8 mouse cellular contexts compared by ENCODE assay signal in genomic region chr7:116033371-116034241, GRCm38 (mm10). TPM values are rescaled to one million over a fixed set of nuclear protein-coding genes. Genes with fewer than 3 reads are reported as not detected.
DNase-seq lines count a peak whose midpoint lies in the region; ATAC-seq and TF ChIP-seq lines count a peak whose summit lies in the region.

No protein-coding gene starts in this region.

- H3K4me3 ChIP-seq in forebrain, embryonic 11.5 days (ENCODE audit: low read depth, low read length), result peak overlapping the region; percentile 55
- peak overlapping the region; percentile 71 for H3K4me3 ChIP-seq in heart, embryonic 15.5 days
- peak overlapping the region; percentile 63 for H3K4me3 ChIP-seq in kidney, embryonic 16.5 days (ENCODE audit: low read length)
- peak overlapping the region; percentile 56 for H3K4me3 ChIP-seq in lung, embryonic 14.5 days (ENCODE audit: low read depth, low read length)

- no peaks in the 10 kb centered on the region for H3K9me3 ChIP-seq in forebrain, embryonic 11.5 days (ENCODE audit: control insufficient read depth, low read length)
- no peaks in the 10 kb centered on the region for H3K9me3 ChIP-seq in heart, embryonic 15.5 days (replicated peaks)
- no peaks in the 10 kb centered on the region for H3K9me3 ChIP-seq in kidney, embryonic 16.5 days (ENCODE audit: low read length)
- no peaks in the 10 kb centered on the region for H3K9me3 ChIP-seq in lung, embryonic 14.5 days (ENCODE audit: low read depth, low read length)

- H3K4me1 ChIP-seq in forebrain, embryonic 11.5 days (replicated peaks; ENCODE audit: control insufficient read depth, insufficient read depth, low read length), result peaks cover 21% of the 10 kb centered on the region
- peaks cover 12% of the 10 kb centered on the region for H3K4me1 ChIP-seq in heart, embryonic 15.5 days (replicated peaks)
- peaks cover 23% of the 10 kb centered on the region for H3K4me1 ChIP-seq in kidney, embryonic 16.5 days (ENCODE audit: insufficient read depth, low read length)
- 0 out of 2 replicates have a peak, but pooled peaks cover 7% of the 10 kb centered on the region for H3K4me1 ChIP-seq in lung, embryonic 14.5 days (ENCODE audit: insufficient read depth)

- peaks cover 3% of the 10 kb centered on the region; the same call in 1 of the 2 replicates for H3K27me3 ChIP-seq in forebrain, embryonic 11.5 days (ENCODE audit: control insufficient read depth, insufficient read depth, low read length)
- H3K27me3 ChIP-seq in heart, embryonic 15.5 days, result peaks cover 21% of the 10 kb centered on the region
- H3K27me3 ChIP-seq in kidney, embryonic 16.5 days (ENCODE audit: insufficient read depth, low read length), result peaks cover 56% of the 10 kb centered on the region
- H3K27me3 ChIP-seq in lung, embryonic 14.5 days (ENCODE audit: insufficient read depth, low read length), result peaks cover 30% of the 10 kb centered on the region

- H3K27ac ChIP-seq in forebrain, embryonic 11.5 days (ENCODE audit: low read depth, low read length), result peak overlapping the region; percentile 86
- H3K27ac ChIP-seq in heart, embryonic 15.5 days, result peak overlapping the region; percentile 96
- H3K27ac ChIP-seq in kidney, embryonic 16.5 days (ENCODE audit: low read length), result peak overlapping the region; percentile 13
- H3K27ac ChIP-seq in lung, embryonic 14.5 days (ENCODE audit: low read depth), result peak overlapping the region; percentile 86

- H3K4me2 ChIP-seq in forebrain, embryonic 11.5 days (ENCODE audit: low read depth, low read length, severe bottlenecking), result peak overlapping the region; percentile 83
- H3K4me2 ChIP-seq in heart, embryonic 15.5 days, result peak overlapping the region; percentile 94
- peak overlapping the region; percentile 92 for H3K4me2 ChIP-seq in kidney, embryonic 16.5 days (replicated peaks; ENCODE audit: low read depth, low read length)
- peak overlapping the region; percentile 98 for H3K4me2 ChIP-seq in lung, embryonic 14.5 days

- peak overlapping the region; percentile 78 for H3K9ac ChIP-seq in forebrain, embryonic 11.5 days (ENCODE audit: low read length)
- H3K9ac ChIP-seq in heart, embryonic 15.5 days, result peak overlapping the region; percentile 76
- H3K9ac ChIP-seq in kidney, embryonic 16.5 days (replicated peaks; ENCODE audit: low read length), result peak overlapping the region; percentile 53
- peak overlapping the region; percentile 59 for H3K9ac ChIP-seq in lung, embryonic 14.5 days

- peak; percentile 21 for ATAC-seq in CD4-positive, CD25-positive, alpha-beta regulatory T cell, adult 4 months
- peak; percentile 54 for ATAC-seq in forebrain, embryonic 11.5 days (replicated peaks; ENCODE audit: low FRiP score)
- peak; percentile 42 for ATAC-seq in heart, embryonic 15.5 days (replicated peaks; ENCODE audit: insufficient number of reproducible peaks, insufficient read depth, low FRiP score, low read depth)
- ATAC-seq in kidney, embryonic 16.5 days (ENCODE audit: low FRiP score, low TSS enrichment), result peak; percentile 62
- ATAC-seq in lung, embryonic 14.5 days (ENCODE audit: insufficient read depth), result peak; percentile 45
- no peak for ATAC-seq in monocyte, adult 5-6 weeks (replicated peaks; ENCODE audit: insufficient number of reproducible peaks, low FRiP score, low TSS enrichment, poor library complexity, severe bottlenecking)

- WGBS in forebrain, embryonic 11.5 days, result under 1% methylated on average over 54 of the region's 54 CpGs
- under 1% methylated on average over 52 of the region's 54 CpGs for WGBS in heart, embryonic 15.5 days
- WGBS in kidney, embryonic 16.5 days, result under 1% methylated on average over 54 of the region's 54 CpGs
- 0% methylated on average over 54 of the region's 54 CpGs for WGBS in lung, embryonic 14.5 days

- peak; percentile 64 for DNase-seq in adrenal gland, postnatal 25 days
- peak; percentile 89 for DNase-seq in forebrain, embryonic 11.5 days (ENCODE audit: low spot score)
- DNase-seq in lung, embryonic 14.5 days, result peak; percentile 68
- DNase-seq in retina, postnatal 1 day, result peak; percentile 64

- no peaks in the 10 kb centered on the region for H3K36me3 ChIP-seq in forebrain, embryonic 11.5 days (ENCODE audit: control insufficient read depth, insufficient read depth, low read length)
- H3K36me3 ChIP-seq in heart, embryonic 15.5 days, result no peaks in the 10 kb centered on the region
- no peaks in the 10 kb centered on the region for H3K36me3 ChIP-seq in kidney, embryonic 16.5 days (ENCODE audit: insufficient read depth, low read length)
- H3K36me3 ChIP-seq in lung, embryonic 14.5 days (ENCODE audit: insufficient read depth), result no peaks in the 10 kb centered on the region

- TF ChIP-seq CTCF in lung, embryonic 14.5 days (IDR thresholded peaks at IDR 0.05; ENCODE audit: low read depth), result no peak; the same call in 1 of the 2 replicates

RNA-seq across cellular contexts. Expression of gene Sox6, which starts 5.0 kb away (rescaled TPM):
- polyA plus RNA-seq in CD4-positive, CD25-positive, alpha-beta regulatory T cell, adult 4 months (2017; shearing (Covaris generic)), result not detected
- 10.9 and 16.0 TPM in 2 replicates for total RNA-seq in adrenal gland, postnatal 25 days (2021)
- polyA plus RNA-seq in forebrain, embryonic 11.5 days (2014; fragmentation: Nextera tagmentation; extraction: Ambion mirVana), result 127 and 154 TPM in 2 replicates
- polyA plus RNA-seq in heart, embryonic 15.5 days (2015; fragmentation: Nextera tagmentation; extraction: Ambion mirVana), result 28.4 and 31.1 TPM in 2 replicates
- polyA plus RNA-seq in kidney, embryonic 16.5 days (2015; fragmentation: Nextera tagmentation; extraction: Ambion mirVana), result 18.6 and 18.9 TPM in 2 replicates
- polyA plus RNA-seq in lung, embryonic 14.5 days (2014; fragmentation: Nextera tagmentation; extraction: Ambion mirVana), result 19.1 and 22.0 TPM in 2 replicates
- 0.29 to 2.1 TPM in 2 of 3 replicates, not detected in the other for total RNA-seq in monocyte, adult 5-6 weeks (2017)

RNA-seq across cellular contexts. Expression of gene 1110004F10Rik, which starts 5.6 kb away (rescaled TPM):
- polyA plus RNA-seq in CD4-positive, CD25-positive, alpha-beta regulatory T cell, adult 4 months (2017; shearing (Covaris generic)), result 100 to 1,000 TPM; 212 to 215 TPM
- total RNA-seq in adrenal gland, postnatal 25 days (2021), result 109 and 115 TPM in 2 replicates
- 358 and 366 TPM in 2 replicates for polyA plus RNA-seq in forebrain, embryonic 11.5 days (2014; fragmentation: Nextera tagmentation; extraction: Ambion mirVana)
- polyA plus RNA-seq in heart, embryonic 15.5 days (2015; fragmentation: Nextera tagmentation; extraction: Ambion mirVana), result 156 and 163 TPM in 2 replicates
- 266 and 275 TPM in 2 replicates for polyA plus RNA-seq in kidney, embryonic 16.5 days (2015; fragmentation: Nextera tagmentation; extraction: Ambion mirVana)
- 275 and 286 TPM in 2 replicates for polyA plus RNA-seq in lung, embryonic 14.5 days (2014; fragmentation: Nextera tagmentation; extraction: Ambion mirVana)
- 163 to 218 TPM (median 176 TPM) in 3 replicates for total RNA-seq in monocyte, adult 5-6 weeks (2017)

RNA-seq across cellular contexts. Expression of gene Gm4353, which starts 50.8 kb away (rescaled TPM):
- 1 to 10 TPM in 1 of 2 experiments, under 1 TPM in 1; 0.87 to 1.9 TPM for polyA plus RNA-seq in CD4-positive, CD25-positive, alpha-beta regulatory T cell, adult 4 months (2017; shearing (Covaris generic))
- total RNA-seq in adrenal gland, postnatal 25 days (2021), result 3.9 and 4.2 TPM in 2 replicates
- polyA plus RNA-seq in forebrain, embryonic 11.5 days (2014; fragmentation: Nextera tagmentation; extraction: Ambion mirVana), result 0.56 and 0.91 TPM in 2 replicates
- 0.46 and 0.48 TPM in 2 replicates for polyA plus RNA-seq in heart, embryonic 15.5 days (2015; fragmentation: Nextera tagmentation; extraction: Ambion mirVana)
- polyA plus RNA-seq in kidney, embryonic 16.5 days (2015; fragmentation: Nextera tagmentation; extraction: Ambion mirVana), result 1.1 and 2.7 TPM in 2 replicates
- 1.1 and 1.5 TPM in 2 replicates for polyA plus RNA-seq in lung, embryonic 14.5 days (2014; fragmentation: Nextera tagmentation; extraction: Ambion mirVana)
- total RNA-seq in monocyte, adult 5-6 weeks (2017), result 0.67 to 1.2 TPM (median 0.75 TPM) in 3 replicates

Comparison
In these comparisons a context has a peak if more than half of its experiments do, and no peak if none do; other contexts are left out.
1. H3K27ac ChIP-seq: peak in every context shown above with its lines; median percentile 96 in heart, embryonic 15.5 days; 86 in forebrain, embryonic 11.5 days; 86 in lung, embryonic 14.5 days; 13 in kidney, embryonic 16.5 days.
2. RNA of gene Sox6, which starts 5.0 kb away (polyA plus RNA-seq): 127 to 154 TPM in forebrain, embryonic 11.5 days, 28.4 to 31.1 TPM in heart, embryonic 15.5 days, 19.1 to 22.0 TPM in lung, embryonic 14.5 days and 18.6 to 18.9 TPM in kidney, embryonic 16.5 days; not detected in CD4-positive, CD25-positive, alpha-beta regulatory T cell, adult 4 months; every median in the first group is over 10 times any median in the second.
3. Peak in every context shown above with its lines, with median percentiles within 50 percentile points of each other: DNase-seq, H3K4me2 ChIP-seq, H3K4me3 ChIP-seq and H3K9ac ChIP-seq.